Mouse (Mus musculus) left cerebral cortex, postnatal 4 days (tissue): ENCODE results near the gene Hist1h2ap. TPM values are rescaled to one million over a fixed set of nuclear protein-coding genes. Genes with fewer than 3 reads are reported as not detected.
A peak's percentile ranks its signal among the peaks of the same experiment; 100 is the strongest.
"Not testable (repeated sequence)": the region's sequence is repeated elsewhere in the genome, so short reads cannot be mapped to it uniquely, and the experiment has no call there.

ENCODE experiments used
- DNase-seq: peaks from one replicate; pipeline ENCODE4 v3.0.0-alpha.2; 2022
- intact Hi-C: fragments of 180-260 bp; cut with DNase I; formaldehyde crosslinking; loops from one replicate; pipeline ENCODE4 v1.15.1; 2025
- microRNA-seq: library from miRNA; unstranded; fragments of <30 nt; microRNA quantifications from one replicate; pipeline ENCODE4 v1.2.0, GENCODE M21; 2022
- total RNA-seq, 2 experiments: library from RNA; stranded (reverse); gene quantifications; 2 replicates each; pipeline ENCODE4 v1.2.3; 2021

Hist1h2ap gene
- total RNA-seq, 2 experiments from 2014 or later: 184 to 208 TPM

GRCm38 (mm10) chr13:21811539-21811938 is 21.8 kb downstream of the Hist1h2ap start, which contains the start of gene Hist1h4m:
Hist1h4m (plus strand) TSS chr13:21811746.
- peak; percentile 20 for DNase-seq
- intact Hi-C loops: not testable (repeated sequence)

- DNase-seq, intact Hi-C loops: not testable (repeated sequence)
Measured at GRCm38 (mm10) chr13:21811074-21811473, 22.2 kb downstream of the Hist1h2ap start.

GRCm38 (mm10) chr13:21810073-21810472 is 23.2 kb downstream of the Hist1h2ap start, which contains the start of the genes Hist1h2bq and Hist1h2ao:
Hist1h2bq (minus strand) TSS chr13:21810197.
Hist1h2ao (plus strand) TSS chr13:21810465.
- intact Hi-C loops, DNase-seq: not testable (repeated sequence)

- DNase-seq, intact Hi-C loops: not testable (repeated sequence)
Measured at GRCm38 (mm10) chr13:21803058-21803457, 30.2 kb downstream of the Hist1h2ap start.

- DNase-seq, intact Hi-C loops: not testable (repeated sequence)
Measured at GRCm38 (mm10) chr13:21797163-21797562, 36.1 kb downstream of the Hist1h2ap start.

GRCm38 (mm10) chr13:21795584-21795983 is 37.7 kb downstream of the Hist1h2ap start:
- DNase-seq: no peak
- intact Hi-C loops: no loop called here

GRCm38 (mm10) chr13:21790601-21791283 is 42.6 kb downstream of the Hist1h2ap start:
- peak; percentile 19 for DNase-seq
- intact Hi-C loops: no loop called here

GRCm38 (mm10) chr13:21789925-21790324 is 43.4 kb downstream of the Hist1h2ap start:
- no peak for DNase-seq
- intact Hi-C loops: no loop called here

- no peak for DNase-seq
Measured at GRCm38 (mm10) chr13:21787760-21788593, 45.3 kb downstream of the Hist1h2ap start.

GRCm38 (mm10) chr13:21786899-21787629 is 46.2 kb downstream of the Hist1h2ap start, which contains the start of the genes Hist1h2an and Hist1h2bp:
Hist1h2an (minus strand) TSS chr13:21787218.
Hist1h2bp (plus strand) TSS chr13:21787461.
- intact Hi-C loops: not testable (repeated sequence)

More at GRCm38 (mm10) chr13:21787760-21788593, 45.3 kb downstream of the Hist1h2ap start:
- intact Hi-C loops: no loop called here

GRCm38 (mm10) chr13:21786189-21786898 is 47.0 kb downstream of the Hist1h2ap start:
- intact Hi-C loops: no loop called here
- no peak for DNase-seq

More at GRCm38 (mm10) chr13:21786899-21787629, 46.2 kb downstream of the Hist1h2ap start, which contains the start of the genes Hist1h2an and Hist1h2bp:
- peak; percentile 81 for DNase-seq

GRCm38 (mm10) chr13:21784311-21784710 is 49.0 kb downstream of the Hist1h2ap start:
- intact Hi-C loops: no loop called here
- DNase-seq: no peak

- intact Hi-C loops: no loop called here
- peak; percentile 35 for DNase-seq
Measured at GRCm38 (mm10) chr13:21783734-21784161, 49.6 kb downstream of the Hist1h2ap start.

GRCm38 (mm10) chr13:21783255-21783617 is 50.1 kb downstream of the Hist1h2ap start, which contains the start of gene Hist1h3i:
Hist1h3i (minus strand) TSS chr13:21783370.
- intact Hi-C loops: no loop called here
- peak; percentile 27 for DNase-seq

Small RNAs within 50 kb of the gene (microRNA-seq; reads per million reads assigned to microRNA genes)
- gene Gm19658 (not detected), gene Gm44346 (not detected), gene Gm44466 (not detected)

Other genes starting within 250 kb of the Hist1h2ap start
- gene Olfr1362, start 219.5 kb downstream of the Hist1h2ap start, total RNA-seq: not detected
- gene Olfr11, start 191.0 kb downstream of the Hist1h2ap start, total RNA-seq: not detected
- gene Olfr1361, start 170.1 kb downstream of the Hist1h2ap start, total RNA-seq: not detected
- gene Olfr1360, start 156.1 kb downstream of the Hist1h2ap start, total RNA-seq: not detected
- gene Olfr1359, start 135.4 kb downstream of the Hist1h2ap start, total RNA-seq: not detected
- 100 to 1,000 TPM; 112 to 115 TPM for gene Hist1h2bl, start 117.4 kb downstream of the Hist1h2ap start, total RNA-seq
- 100 to 1,000 TPM; 129 to 178 TPM for gene Hist1h2ai, start 117.1 kb downstream of the Hist1h2ap start, total RNA-seq
- gene Hist1h3h, start 115.8 kb downstream of the Hist1h2ap start, total RNA-seq: 100 to 1,000 TPM; 159 to 180 TPM
- gene Hist1h2bm, start 111.5 kb downstream of the Hist1h2ap start, total RNA-seq: 10 to 100 TPM; 34.8 to 37.4 TPM
- 10 to 100 TPM; 35.9 to 46.7 TPM for gene Hist1h4j, start 98.4 kb downstream of the Hist1h2ap start, total RNA-seq
- gene Hist1h4k, start 83.0 kb downstream of the Hist1h2ap start, total RNA-seq: 100 to 1,000 TPM; 525 to 563 TPM
- 10 to 100 TPM; 59.3 to 67.5 TPM for gene Hist1h2ak, start 79.7 kb downstream of the Hist1h2ap start, total RNA-seq
- gene Hist1h2bn, start 79.4 kb downstream of the Hist1h2ap start, total RNA-seq: 10 to 100 TPM; 57.6 to 68.8 TPM
- 10 to 100 TPM; 55.3 to 56.6 TPM for gene Hist1h1b, start 52.9 kb downstream of the Hist1h2ap start, total RNA-seq
- 100 to 1,000 TPM; 145 to 150 TPM for gene Hist1h3i, start 50.1 kb downstream of the Hist1h2ap start, total RNA-seq
- 10 to 100 TPM; 13.0 to 15.8 TPM for gene Hist1h2an, start 46.3 kb downstream of the Hist1h2ap start, total RNA-seq
- 10 to 100 TPM; 41.6 to 49.7 TPM for gene Hist1h2bp, start 46.0 kb downstream of the Hist1h2ap start, total RNA-seq
- gene Hist1h2bq, start 23.3 kb downstream of the Hist1h2ap start, total RNA-seq: 100 to 1,000 TPM; 108 to 110 TPM
- gene Hist1h2ao, start 23.0 kb downstream of the Hist1h2ap start, total RNA-seq: not detected
- gene Hist1h4m, start 21.8 kb downstream of the Hist1h2ap start, total RNA-seq: 100 to 1,000 TPM; 320 to 409 TPM
- gene Hist1h4n, start 1.3 kb downstream of the Hist1h2ap start, total RNA-seq: 10 to 100 TPM; 34.5 to 43.1 TPM
- gene Hist1h2br, start 236 bp upstream of the Hist1h2ap start, total RNA-seq: 100 to 1,000 TPM; 106 to 108 TPM
- 10 to 100 TPM; 12.1 to 14.0 TPM for gene Zfp184, start 111.6 kb upstream of the Hist1h2ap start, total RNA-seq
- gene Pom121l2, start 147.7 kb upstream of the Hist1h2ap start, total RNA-seq: under 1 TPM in 1 of 2 experiments, not detected in 1; 0.12 TPM
- gene Prss16, start 176.2 kb upstream of the Hist1h2ap start, total RNA-seq: not detected
- gene Hist1h2ah, start 202.1 kb upstream of the Hist1h2ap start, total RNA-seq: 100 to 1,000 TPM; 126 to 134 TPM
- gene Hist1h2bk, start 202.4 kb upstream of the Hist1h2ap start, total RNA-seq: 100 to 1,000 TPM in 1 of 2 experiments, 10 to 100 TPM in 1; 95.1 to 120 TPM
- gene Hist1h4i, start 207.9 kb upstream of the Hist1h2ap start, total RNA-seq: 10 to 100 TPM; 89.3 to 89.6 TPM
- 10 to 100 TPM; 59.9 to 64.0 TPM for gene Hist1h2ag, start 209.4 kb upstream of the Hist1h2ap start, total RNA-seq
- gene Hist1h2bj, start 209.7 kb upstream of the Hist1h2ap start, total RNA-seq: 10 to 100 TPM; 53.8 to 62.6 TPM